In genomic region chr14:99983510-99983909, GRCm38 (mm10) we compare ENCODE assay signal across 15 mouse cellular contexts.
A peak's percentile ranks its signal among the peaks of the same experiment; 100 is the strongest.
DNase-seq lines count a peak whose midpoint lies in the region; ATAC-seq lines count a peak whose summit lies in the region.
"Had no signal": no experiment of that assay in that cellular context is flagged by ENCODE, and none has a peak within 500 bp of the region (broad histone marks: within the 10 kb centered on the region; RNA-seq: fewer than 3 reads in every experiment).

No protein-coding gene starts in this region.

- no peak overlapping the region for H3K9ac ChIP-seq in hindbrain, embryonic 16.5 days (ENCODE audit: low read depth, low read length)
- H3K9ac ChIP-seq in hindbrain, embryonic 12.5 days: no peak overlapping the region
- H3K9ac ChIP-seq in neural tube, embryonic 14.5 days (replicated peaks; ENCODE audit: low read depth, low read length): no peak overlapping the region
- H3K9ac ChIP-seq: neural tube, embryonic 12.5 days had no signal

- peak; percentile 40; the same call in 1 of the 2 replicates for ATAC-seq in hindbrain, embryonic 16.5 days
- ATAC-seq in hindbrain, embryonic 12.5 days (ENCODE audit: low FRiP score): no peak
- ATAC-seq in neural tube, embryonic 14.5 days (ENCODE audit: low read depth): 0 out of 2 replicates have a peak, but pooled peaks have one; percentile 34
- no peak for ATAC-seq in erythroblast, adult 5-6 weeks (replicated peaks; ENCODE audit: low FRiP score, poor library complexity, severe bottlenecking)

- DNase-seq in embryo, embryonic 11 days: peak; percentile 14
- no peak for DNase-seq in embryo, embryonic 10 days (ENCODE audit: low spot score)
- no peak for DNase-seq in neural tube, embryonic 10.5 days (ENCODE audit: extremely low spot score, low spot score)
- no peak for DNase-seq in adrenal gland, adult 2 months
- DNase-seq: cerebellum, adult 2 months; kidney, adult 18-20 months; kidney, postnatal 4 days; layer of hippocampus, postnatal 36 days; spleen, adult 18-20 months; thymus, postnatal 14 days had no signal

- no peaks in the 10 kb centered on the region for H3K36me3 ChIP-seq in hindbrain, embryonic 16.5 days (ENCODE audit: control insufficient read depth, insufficient read depth, low read length)
- H3K36me3 ChIP-seq in hindbrain, embryonic 12.5 days: no peaks in the 10 kb centered on the region; the same call in 1 of the 2 replicates
- H3K36me3 ChIP-seq in neural tube, embryonic 14.5 days (ENCODE audit: control insufficient read depth, insufficient read depth, low read length): no peaks in the 10 kb centered on the region

- H3K9me3 ChIP-seq in hindbrain, embryonic 16.5 days (ENCODE audit: control insufficient read depth, low read length): no peaks in the 10 kb centered on the region
- no peaks in the 10 kb centered on the region for H3K9me3 ChIP-seq in hindbrain, embryonic 12.5 days (replicated peaks)
- H3K9me3 ChIP-seq in neural tube, embryonic 14.5 days (ENCODE audit: control insufficient read depth, low read length): no peaks in the 10 kb centered on the region
- H3K9me3 ChIP-seq: neural tube, embryonic 12.5 days had no signal

- H3K4me1 ChIP-seq in hindbrain, embryonic 16.5 days (ENCODE audit: control insufficient read depth, insufficient read depth, low read depth, low read length): no peaks in the 10 kb centered on the region
- H3K4me1 ChIP-seq in hindbrain, embryonic 12.5 days: no peaks in the 10 kb centered on the region
- H3K4me1 ChIP-seq in neural tube, embryonic 14.5 days (ENCODE audit: control insufficient read depth, insufficient read depth, low read length): no peaks in the 10 kb centered on the region
- H3K4me1 ChIP-seq: neural tube, embryonic 12.5 days had no signal

- no peak overlapping the region for H3K27ac ChIP-seq in hindbrain, embryonic 16.5 days (ENCODE audit: low read depth, low read length)
- H3K27ac ChIP-seq in hindbrain, embryonic 12.5 days: no peak overlapping the region
- no peak overlapping the region for H3K27ac ChIP-seq in neural tube, embryonic 14.5 days (ENCODE audit: low read depth, low read length)
- H3K27ac ChIP-seq: neural tube, embryonic 12.5 days had no signal

- 41% methylated on average over 7 of the region's 7 CpGs for WGBS in hindbrain, embryonic 16.5 days
- WGBS in hindbrain, embryonic 12.5 days: 67% methylated on average over 7 of the region's 7 CpGs
- 56% methylated on average over 7 of the region's 7 CpGs for WGBS in neural tube, embryonic 14.5 days

- H3K27me3 ChIP-seq in hindbrain, embryonic 16.5 days (replicated peaks; ENCODE audit: control insufficient read depth, insufficient read depth, low read length): no peaks in the 10 kb centered on the region
- no peaks in the 10 kb centered on the region for H3K27me3 ChIP-seq in hindbrain, embryonic 12.5 days
- no peaks in the 10 kb centered on the region for H3K27me3 ChIP-seq in neural tube, embryonic 14.5 days (ENCODE audit: control insufficient read depth, insufficient read depth, low read length)
- H3K27me3 ChIP-seq: neural tube, embryonic 12.5 days had no signal

- no peak overlapping the region for H3K4me3 ChIP-seq in hindbrain, embryonic 16.5 days (ENCODE audit: low read length)
- H3K4me3 ChIP-seq in hindbrain, embryonic 12.5 days: no peak overlapping the region
- H3K4me3 ChIP-seq in neural tube, embryonic 14.5 days (ENCODE audit: low read depth, low read length): no peak overlapping the region
- H3K4me3 ChIP-seq: neural tube, embryonic 12.5 days had no signal

- no peak overlapping the region for H3K4me2 ChIP-seq in hindbrain, embryonic 16.5 days (ENCODE audit: low read length)
- H3K4me2 ChIP-seq in hindbrain, embryonic 12.5 days (replicated peaks): no peak overlapping the region
- H3K4me2 ChIP-seq in neural tube, embryonic 14.5 days (ENCODE audit: low read depth, low read length): no peak overlapping the region
- H3K4me2 ChIP-seq: neural tube, embryonic 12.5 days had no signal

Comparison
In these comparisons a context has a peak if more than half of its experiments do, and no peak if none do; other contexts are left out.
1. ATAC-seq: peak in hindbrain, embryonic 16.5 days (single experiment) and neural tube, embryonic 14.5 days (single experiment); none in hindbrain, embryonic 12.5 days (single experiment) and erythroblast, adult 5-6 weeks (single experiment).